Mouse (Mus musculus) kidney, postnatal 14 days (tissue): ENCODE results near the gene Rad54l.

Experiments used
- DNase-seq: peaks from one replicate; pipeline ENCODE4 v3.0.0; 2022; ENCODE audit warnings: mixed read lengths

The Rad54l gene

DNA sequence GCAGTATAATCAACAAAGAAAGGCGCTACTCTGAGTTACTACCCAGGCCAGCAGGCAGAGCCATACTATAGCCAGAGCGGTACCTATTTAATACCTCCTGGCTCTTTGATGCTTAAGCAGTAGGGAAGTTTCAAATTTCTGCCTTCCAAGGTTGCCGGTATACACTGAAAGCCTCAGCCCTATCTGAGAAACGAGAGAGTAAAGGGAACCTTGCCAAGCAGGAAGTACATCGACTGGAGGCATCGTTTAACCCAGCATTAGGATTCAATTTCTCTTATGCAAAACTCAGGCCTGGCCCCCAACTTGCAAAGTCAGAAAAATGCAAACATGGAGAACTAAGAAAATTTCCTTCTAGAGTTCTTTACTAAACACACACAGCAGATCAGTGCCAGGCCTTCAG lies 53.4 kb downstream of the Rad54l start:
- no peak for DNase-seq

DNA sequence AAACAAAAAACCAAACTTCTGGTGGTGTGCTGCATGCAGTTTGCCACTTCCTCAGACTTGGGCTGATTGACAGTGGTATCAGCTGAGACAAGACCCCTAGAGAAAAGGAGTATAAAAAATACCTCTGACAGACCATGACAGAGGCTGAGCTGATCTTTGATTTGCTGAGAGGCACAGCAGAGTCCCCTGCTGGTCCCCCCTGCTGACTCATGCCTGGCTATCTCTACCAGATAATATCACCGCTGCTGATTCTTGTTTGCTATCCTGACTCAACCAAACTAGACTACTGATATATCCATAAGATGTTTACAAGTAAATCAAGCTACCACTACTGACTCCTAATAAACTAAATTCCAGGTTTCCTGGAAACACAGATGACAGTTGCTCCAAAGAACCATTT lies 59.6 kb downstream of the Rad54l start:
- no peak for DNase-seq

DNA sequence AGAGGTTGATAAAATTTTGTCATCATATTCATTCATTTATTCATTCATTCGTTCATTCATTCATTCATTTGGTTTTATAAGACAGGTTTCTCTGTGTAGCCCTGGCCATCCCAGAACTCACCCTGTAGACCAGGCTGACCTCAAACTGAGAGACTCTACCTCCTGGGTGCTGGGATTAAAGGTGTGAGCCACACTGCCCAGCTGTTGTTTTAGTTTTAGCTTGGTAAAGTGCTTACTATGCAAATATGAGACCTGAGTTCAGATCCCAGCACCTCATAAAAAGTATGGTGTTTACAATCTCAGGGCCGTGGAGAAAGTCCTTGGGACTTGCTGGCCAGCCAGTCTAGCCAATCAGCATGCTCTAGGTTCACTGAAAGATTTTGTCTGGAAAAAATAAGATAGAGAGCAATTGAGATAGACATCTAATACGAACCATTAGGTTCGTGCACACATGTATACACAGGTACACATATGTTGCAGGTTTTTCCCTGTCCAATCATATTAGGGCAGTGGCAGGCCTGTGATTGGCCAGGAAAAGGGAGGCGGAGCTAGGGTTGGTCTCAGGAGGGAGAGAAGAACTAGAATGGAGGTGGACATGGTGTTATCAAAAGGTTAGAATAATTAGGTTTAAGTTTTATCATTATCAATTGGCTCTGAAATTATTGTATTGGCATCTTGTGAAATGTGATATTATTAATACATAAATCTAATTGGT lies 64.3 kb downstream of the Rad54l start:
- DNase-seq, result no peak

DNA sequence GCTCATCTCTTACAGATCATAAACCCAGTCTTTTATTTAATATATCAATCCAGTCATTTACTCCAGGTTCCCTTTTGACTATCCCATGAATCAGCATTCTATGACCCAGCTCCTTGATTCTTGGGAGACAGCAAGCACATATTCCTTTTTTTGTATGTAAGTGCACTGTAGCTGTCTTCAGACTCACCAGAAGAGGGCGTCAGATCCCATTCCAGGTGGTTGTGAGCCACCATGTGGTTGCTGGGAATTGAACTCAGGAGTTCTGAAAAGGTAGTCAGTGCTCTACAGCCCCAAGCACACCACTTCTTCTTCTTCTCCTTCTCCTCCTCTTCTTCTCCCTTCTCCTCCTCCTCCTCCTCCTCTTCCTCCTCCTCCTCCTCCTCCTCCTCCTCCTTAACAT lies 65.9 kb downstream of the Rad54l start:
- no peak for DNase-seq

DNA sequence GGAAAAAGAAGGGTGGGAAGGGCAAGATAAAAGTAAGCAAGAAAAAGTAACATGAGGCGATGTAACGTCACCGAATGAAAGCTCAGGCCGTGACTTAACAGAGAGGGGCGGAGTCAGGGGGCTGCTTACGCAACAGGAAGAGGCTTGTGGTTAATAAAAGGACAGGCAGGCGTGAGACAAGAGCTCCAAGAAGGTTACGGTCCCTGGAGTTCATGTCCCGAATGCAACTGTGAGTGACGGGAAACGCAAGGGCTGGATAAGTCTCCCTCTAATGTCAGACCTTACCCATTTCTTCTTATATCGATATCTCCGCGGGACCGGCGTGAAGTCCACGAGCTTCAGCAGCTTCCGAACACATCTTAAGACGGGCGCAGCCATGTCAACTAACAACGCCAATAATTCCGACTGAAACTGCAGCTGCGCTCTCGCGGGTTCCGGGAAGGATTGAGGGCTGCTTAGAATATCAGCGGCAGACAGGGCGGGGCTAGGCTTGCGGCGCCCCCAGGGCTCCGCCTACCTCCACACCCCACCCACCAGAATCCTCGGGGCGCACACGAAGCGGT lies 70.0 kb downstream of the Rad54l start, which contains the start of gene Nsun4:
Gene Nsun4, minus strand, starts transcription at position 478 of the 563 bp plus-strand sequence.
- DNase-seq, result peak; percentile 94

DNA sequence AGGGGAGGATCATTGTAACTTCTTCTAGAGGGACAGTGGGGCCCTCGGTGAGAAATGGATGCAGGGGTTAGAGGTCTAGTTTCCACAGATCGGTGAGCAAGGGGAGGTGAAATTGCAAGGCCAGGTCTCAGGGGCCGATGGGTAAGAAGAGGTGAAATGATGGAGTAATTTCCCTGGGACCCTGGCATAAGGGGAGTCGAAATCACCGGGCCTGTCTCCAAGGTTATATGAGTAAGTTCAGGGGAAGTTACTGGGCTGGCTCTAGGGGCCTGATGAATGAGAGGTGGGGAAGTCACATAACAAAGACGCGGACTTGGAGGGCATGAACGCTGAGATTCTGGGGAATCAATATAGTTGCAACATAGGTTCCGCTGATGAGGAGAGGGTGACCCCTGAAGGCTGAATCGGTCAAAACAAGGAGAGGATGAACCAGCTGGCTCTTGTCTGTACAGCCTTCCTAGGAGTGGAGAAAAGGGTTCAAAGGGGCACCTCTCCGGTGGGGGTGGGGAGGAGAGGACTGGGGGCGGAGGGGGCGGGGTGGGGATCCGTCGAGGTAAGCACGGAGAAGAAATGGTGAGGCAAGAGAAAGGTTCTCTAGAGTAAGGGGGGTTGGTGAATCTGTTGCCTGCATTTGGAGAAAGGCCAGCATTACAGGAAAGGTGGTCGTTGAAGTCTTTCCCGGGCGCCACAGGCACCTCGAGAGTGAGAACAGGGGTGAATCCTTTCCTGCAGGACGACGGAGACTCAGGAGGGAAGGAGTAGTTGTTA lies 70.8 kb downstream of the Rad54l start:
- DNase-seq, result peak; percentile 71

DNA sequence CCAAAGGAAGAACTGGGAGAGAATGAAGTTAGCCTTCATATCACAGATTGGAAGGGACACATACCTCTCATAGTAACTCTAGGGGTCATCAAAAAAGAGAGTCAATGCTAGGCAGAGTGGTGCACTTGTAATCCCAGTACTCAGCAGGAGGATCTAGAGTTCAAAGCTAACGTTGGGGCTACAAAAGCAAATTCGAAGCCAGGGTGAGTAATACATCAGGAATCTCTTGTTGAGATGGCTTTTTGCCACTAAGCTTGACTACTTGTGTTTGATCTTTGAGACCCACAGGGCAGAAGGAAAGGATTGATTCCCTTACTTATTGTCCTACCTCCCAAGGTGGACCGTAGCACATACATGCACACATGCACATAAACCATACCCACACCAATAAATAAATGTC lies 74.3 kb downstream of the Rad54l start:
- DNase-seq, result no peak

DNA sequence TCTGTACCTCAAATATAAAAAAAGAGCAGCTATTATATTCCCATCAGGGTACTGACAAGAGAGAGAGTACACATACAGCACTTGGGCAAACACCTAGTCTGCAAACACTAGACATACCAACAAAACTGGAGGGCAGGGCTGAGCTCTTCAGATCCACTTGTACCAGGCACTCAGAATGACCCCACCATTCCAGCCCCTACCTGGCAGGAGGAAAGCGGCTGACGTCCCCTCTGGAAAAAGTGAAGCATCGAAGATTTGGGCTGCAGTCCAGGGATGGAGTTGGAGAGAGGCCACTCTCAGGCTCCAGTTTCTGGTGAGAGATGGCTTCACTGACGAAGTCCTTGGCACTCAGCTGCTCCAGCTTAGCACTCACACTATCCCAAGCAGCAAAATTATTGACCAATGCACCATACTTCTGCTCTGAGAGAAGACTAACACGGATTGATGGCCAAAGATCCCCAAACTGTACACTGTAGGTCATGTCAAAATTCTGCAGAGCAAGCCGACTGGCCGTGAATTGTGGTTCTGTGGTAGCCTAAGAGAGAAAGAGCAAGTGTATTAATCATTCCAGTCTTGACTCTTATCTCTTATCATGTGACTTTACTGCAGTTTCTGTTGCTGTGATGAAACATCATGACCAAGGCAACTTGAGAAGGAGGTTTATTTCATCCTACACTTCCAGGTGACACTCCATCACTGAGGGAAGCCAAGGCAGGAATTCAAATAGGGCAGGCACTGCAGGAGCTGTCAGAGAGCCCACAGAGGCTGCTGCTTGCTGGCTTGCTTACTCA lies 75.2 kb downstream of the Rad54l start:
- DNase-seq, result no peak

DNA sequence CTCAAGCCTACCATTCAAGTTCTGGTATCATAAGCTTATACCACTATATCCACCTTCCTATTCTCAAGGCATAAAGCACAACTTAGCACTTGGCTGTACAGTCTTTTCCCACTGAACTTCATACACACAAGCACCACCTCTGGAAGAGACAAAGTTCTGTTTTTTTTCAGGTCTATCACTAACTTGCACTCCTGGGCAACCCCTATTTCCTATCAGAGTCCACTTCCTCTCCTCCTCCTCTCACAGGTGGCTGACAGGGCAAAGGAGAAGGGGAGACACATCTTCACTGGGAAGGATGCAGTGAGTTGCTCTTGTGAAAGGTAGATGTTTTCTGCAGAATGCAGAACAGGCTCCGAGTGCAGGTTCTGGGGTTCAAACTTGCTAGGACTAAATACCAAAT lies 75.8 kb downstream of the Rad54l start:
- DNase-seq, result no peak

DNA sequence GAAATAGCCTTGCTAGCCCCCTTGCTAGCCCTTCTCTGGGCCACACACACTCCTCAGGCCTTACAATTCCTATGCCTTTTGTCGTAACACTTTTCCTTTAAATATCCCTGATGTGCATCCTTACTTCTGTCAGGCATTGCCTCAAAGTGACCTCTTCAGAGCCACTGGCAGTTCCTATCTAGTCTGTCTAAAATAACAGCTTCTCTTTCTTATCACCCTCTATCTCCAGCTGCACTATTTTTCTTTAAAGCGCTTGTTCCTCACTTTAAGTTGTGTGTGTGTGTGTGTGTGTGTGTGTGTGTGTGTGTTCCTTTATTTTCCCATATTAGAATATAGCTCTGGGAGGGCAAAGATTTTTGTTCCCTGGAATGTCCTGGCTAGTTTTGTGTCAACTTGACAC lies 76.9 kb downstream of the Rad54l start:
- no peak for DNase-seq
